Mouse (Mus musculus) MEL (cell line): Measurements from ENCODE around the gene Psmg3. TPM values are rescaled to one million over a fixed set of nuclear protein-coding genes. Genes with fewer than 3 reads are reported as not detected.

Experiments used
- DNase-seq: peaks from one replicate; pipeline ENCODE4 v3.0.0; 2011; ENCODE audit warnings: low read depth, low spot score
- H3K27ac ChIP-seq: 2 replicates; pipeline ENCODE4 v1.5.1; 2012; ENCODE audit warnings: low read depth, mild to moderate bottlenecking, control low read depth, low read length, moderate library complexity; ENCODE audit not compliant: control insufficient read depth
- H3K27me3 ChIP-seq, 2 experiments: fragments of 150-350 bp in 1 of 2; sonication (generic) in 1 of 2; 2 replicates each; pipeline ENCODE4 v1.6.1; 2012; ENCODE audit warnings: low read length in 2 of 2, mild to moderate bottlenecking in 2 of 2, improper control_type of control experiment in 1 of 2, moderate library complexity in 1 of 2; ENCODE audit not compliant: insufficient read depth in 2 of 2, control insufficient read depth in 1 of 2
- H3K36me3 ChIP-seq, 2 experiments: 2 replicates each; pipeline ENCODE4 v1.6.1; 2012 to 2014; ENCODE audit warnings: low read length in 2 of 2, improper control_type of control experiment in 1 of 2, inconsistent platforms in 1 of 2, mild to moderate bottlenecking in 1 of 2; ENCODE audit not compliant: insufficient read depth in 2 of 2, control insufficient read depth in 1 of 2
- H3K4me1 ChIP-seq, 2 experiments: fragments of 150-350 bp in 1 of 2; sonication (generic) in 1 of 2; 2 replicates each; pipeline ENCODE4 v1.6.1; 2012; ENCODE audit warnings: low read length in 2 of 2, improper control_type of control experiment in 1 of 2, mild to moderate bottlenecking in 1 of 2; ENCODE audit not compliant: insufficient read depth in 2 of 2, control insufficient read depth in 1 of 2
- H3K4me3 ChIP-seq, 2 experiments: fragments of 150-350 bp in 1 of 2; sonication (generic) in 1 of 2; 2 replicates each; pipeline ENCODE4 v1.5.1; 2012; ENCODE audit warnings: low read depth in 2 of 2, low read length in 2 of 2, mild to moderate bottlenecking in 2 of 2, moderate library complexity in 2 of 2, control low read depth in 1 of 2, improper control_type of control experiment in 1 of 2; ENCODE audit not compliant: control insufficient read depth in 1 of 2, insufficient read depth in 1 of 2
- H3K79me2 ChIP-seq: 2 replicates; pipeline ENCODE4 v1.6.1; 2012; ENCODE audit warnings: mild to moderate bottlenecking, low read length, moderate library complexity; ENCODE audit not compliant: control insufficient read depth, poor library complexity, insufficient read depth
- H3K9ac ChIP-seq: 2 replicates; pipeline ENCODE4 v1.6.1; 2012; ENCODE audit warnings: low read depth, mild to moderate bottlenecking, control low read depth, low read length, moderate library complexity; ENCODE audit not compliant: control insufficient read depth, poor library complexity, severe bottlenecking
- H3K9me3 ChIP-seq: fragments of 150-350 bp; sonication (generic); replicated peaks from 2 replicates; pipeline ENCODE4 v1.6.1; 2012; ENCODE audit warnings: mild to moderate bottlenecking, low read length, improper control_type of control experiment, moderate library complexity; ENCODE audit not compliant: insufficient read depth
- CHD1 ChIP-seq: IDR thresholded peaks from 2 replicates; pipeline ENCODE4 v1.6.1; 2012; ENCODE audit warnings: low read depth, mild to moderate bottlenecking, inconsistent platforms, low read length, improper control_type of control experiment
- CHD2 ChIP-seq: IDR thresholded peaks from 2 replicates; pipeline ENCODE4 v1.6.1; 2011; ENCODE audit warnings: low read length, improper control_type of control experiment
- ELF1 ChIP-seq: IDR thresholded peaks from 2 replicates; pipeline ENCODE4 v1.6.1; 2014; ENCODE audit warnings: low read depth, mild to moderate bottlenecking, inconsistent platforms, low read length, improper control_type of control experiment, moderate library complexity
- EP300 ChIP-seq, 2 experiments: IDR thresholded peaks; 2 replicates each; pipeline ENCODE4 v1.6.1; 2011; ENCODE audit warnings: improper control_type of control experiment in 2 of 2, low read length in 2 of 2, low read depth in 1 of 2, mild to moderate bottlenecking in 1 of 2
- ETS1 ChIP-seq: IDR thresholded peaks from 2 replicates; pipeline ENCODE4 v1.6.1; 2012; ENCODE audit warnings: low read depth, mild to moderate bottlenecking, inconsistent platforms, low read length, improper control_type of control experiment, moderate library complexity
- HCFC1 ChIP-seq: IDR thresholded peaks from 2 replicates; pipeline ENCODE4 v1.6.1; 2012; ENCODE audit warnings: low read depth, mild to moderate bottlenecking, inconsistent platforms, low read length, improper control_type of control experiment, moderate library complexity
- JUND ChIP-seq: IDR thresholded peaks from 2 replicates; pipeline ENCODE4 v1.6.1; 2011; ENCODE audit warnings: low read depth, mild to moderate bottlenecking, improper control_type of control experiment, low read length
- KAT2A ChIP-seq: conservative IDR thresholded peaks from 2 replicates; pipeline ENCODE4 v1.6.1; 2012; ENCODE audit warnings: low read depth, low read length, improper control_type of control experiment, inconsistent platforms
- MAX ChIP-seq: IDR thresholded peaks from 2 replicates; pipeline ENCODE4 v1.6.1; 2011; ENCODE audit warnings: low read length, improper control_type of control experiment
- MXI1 ChIP-seq: IDR thresholded peaks from 2 replicates; pipeline ENCODE4 v1.6.1; 2011; ENCODE audit warnings: mild to moderate bottlenecking, low read depth, low read length, improper control_type of control experiment
- POLR2AphosphoS2 ChIP-seq: IDR thresholded peaks from 2 replicates; pipeline ENCODE4 v1.6.1; 2011; ENCODE audit warnings: low read length, improper control_type of control experiment
- POLR2AphosphoS5 ChIP-seq: IDR thresholded peaks from 2 replicates; pipeline ENCODE4 v1.6.1; 2012; ENCODE audit warnings: low read depth, borderline replicate concordance, mild to moderate bottlenecking, inconsistent platforms, low read length, moderate library complexity, mixed read lengths
- RAD21 ChIP-seq: IDR thresholded peaks from 2 replicates; pipeline ENCODE4 v1.6.1; 2011; ENCODE audit warnings: mild to moderate bottlenecking, low read depth, low read length, improper control_type of control experiment
- RCOR1 ChIP-seq: IDR thresholded peaks from 2 replicates; pipeline ENCODE4 v1.6.1; 2012; ENCODE audit warnings: low read depth, mild to moderate bottlenecking, inconsistent platforms, low read length, improper control_type of control experiment
- TAL1 ChIP-seq: IDR thresholded peaks from 2 replicates; pipeline ENCODE4 v1.6.1; 2012; ENCODE audit warnings: mild to moderate bottlenecking, inconsistent platforms, low read length, moderate library complexity, mixed read lengths
- UBTF ChIP-seq: IDR thresholded peaks from 2 replicates; pipeline ENCODE4 v1.6.1; 2012; ENCODE audit warnings: low read depth, mild to moderate bottlenecking, inconsistent platforms, low read length, improper control_type of control experiment, moderate library complexity, borderline replicate concordance; ENCODE audit not compliant: insufficient read depth
- USF2 ChIP-seq, 2 experiments: IDR thresholded peaks; 2 replicates each; pipeline ENCODE4 v1.6.1; 2011 to 2012; ENCODE audit warnings: improper control_type of control experiment in 2 of 2, low read length in 2 of 2, borderline replicate concordance in 1 of 2, inconsistent platforms in 1 of 2, low read depth in 1 of 2, mild to moderate bottlenecking in 1 of 2; ENCODE audit not compliant: insufficient read depth in 1 of 2
- ZKSCAN1 ChIP-seq: IDR thresholded peaks from 2 replicates; pipeline ENCODE4 v1.6.1; 2012; ENCODE audit warnings: low read depth, mild to moderate bottlenecking, inconsistent platforms, low read length, improper control_type of control experiment, moderate library complexity
- ZMIZ1 ChIP-seq: IDR thresholded peaks from 2 replicates; pipeline ENCODE4 v1.6.1; 2012; ENCODE audit warnings: low read depth, mild to moderate bottlenecking, inconsistent platforms, low read length, improper control_type of control experiment, moderate library complexity
- ZNF384 ChIP-seq: IDR thresholded peaks from 2 replicates; pipeline ENCODE4 v1.6.1; 2012; ENCODE audit warnings: low read depth, mild to moderate bottlenecking, inconsistent platforms, low read length, improper control_type of control experiment
- polyA plus RNA-seq, 2 experiments: library from polyadenylated mRNA; stranded (reverse) in 1 of 2; unstranded in 1 of 2; fragments of >175 nt in 1 of 2; fragments of >200 nt in 1 of 2; gene quantifications; 2 replicates each; pipeline versions ENCODE4 v1.2.1 to v1.2.4; 2012; ENCODE audit warnings: low replicate concordance in 2 of 2, low read depth in 1 of 2; ENCODE audit not compliant: insufficient read length in 2 of 2, insufficient read depth in 1 of 2, missing spikeins in 1 of 2
- total RNA-seq: library from RNA; depleted of rRNA; stranded (reverse); fragments of 300-350 nt; gene quantifications from 2 replicates; pipeline ENCODE4 v1.2.3, GENCODE M21; 2012

The Psmg3 gene
- total and polyA plus RNA-seq, 3 experiments: 75.4 to 81.9 TPM; not detected in 1

- TF ChIP-seq CHD2 (no peak), USF2 (IDR thresholded peaks at IDR 0.05; ENCODE audit: borderline replicate concordance in 1 of 2, insufficient read depth in 1 of 2, low read depth in 1 of 2, low read length in 2 of 2) (no peak), CHD1 (no peak)
Measured at GRCm38 (mm10) chr5:139826357-139827055, at the start of gene Psmg3, which contains the start of gene Gm26938 (continued).

DNA sequence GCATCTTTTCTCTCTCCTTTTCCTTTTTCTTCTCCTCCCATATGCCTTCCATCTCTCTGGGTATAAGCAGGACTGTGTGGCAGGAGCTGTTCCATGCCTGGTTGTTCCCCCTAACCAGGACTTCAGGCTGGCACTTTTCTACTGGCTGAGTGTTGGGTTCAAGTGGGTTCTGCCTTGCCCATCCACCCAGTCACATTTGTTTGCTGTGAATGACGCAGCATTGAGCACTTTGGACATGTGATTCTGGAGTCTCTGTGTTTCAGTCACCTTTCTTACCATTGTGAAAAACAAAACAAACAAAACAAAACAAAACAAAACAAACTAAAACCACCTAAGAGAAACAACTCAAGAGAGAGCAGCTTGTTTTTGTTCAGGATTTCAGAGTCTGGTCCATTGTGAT, 44.8 kb upstream of the Psmg3 start:
- Histone ChIP-seq H3K4me3 (no peak overlapping the region), H3K4me1 (no peaks in the 10 kb centered on the region), H3K36me3 (no peaks in the 10 kb centered on the region), H3K79me2 (no peaks in the 10 kb centered on the region), H3K9me3 (no peaks in the 10 kb centered on the region), H3K27ac (no peak overlapping the region), H3K9ac (no peak overlapping the region)
- DNase-seq: no peak
- TF ChIP-seq EP300 (IDR thresholded peaks at IDR 0.05; ENCODE audit: low read depth in 1 of 2, low read length in 2 of 2) (no peak), HCFC1 (no peak), MXI1 (no peak), MAX (no peak), POLR2AphosphoS5 (no peak), UBTF (no peak), ELF1 (no peak), RCOR1 (no peak), ZKSCAN1 (no peak), ETS1 (no peak), ZMIZ1 (no peak), ZNF384 (no peak), TAL1 (no peak), KAT2A (no peak), CHD1 (no peak), JUND (no peak), POLR2AphosphoS2 (no peak), RAD21 (no peak)
- TF ChIP-seq, all 39 proteins: peak for 0
- peaks cover 0 to 2% of the 10 kb centered on the region in 2 experiments; a peak in 1 of 4 replicates for H3K27me3 ChIP-seq
